Mouse (Mus musculus): ENCODE measurements around the gene Klk13.

DNA sequence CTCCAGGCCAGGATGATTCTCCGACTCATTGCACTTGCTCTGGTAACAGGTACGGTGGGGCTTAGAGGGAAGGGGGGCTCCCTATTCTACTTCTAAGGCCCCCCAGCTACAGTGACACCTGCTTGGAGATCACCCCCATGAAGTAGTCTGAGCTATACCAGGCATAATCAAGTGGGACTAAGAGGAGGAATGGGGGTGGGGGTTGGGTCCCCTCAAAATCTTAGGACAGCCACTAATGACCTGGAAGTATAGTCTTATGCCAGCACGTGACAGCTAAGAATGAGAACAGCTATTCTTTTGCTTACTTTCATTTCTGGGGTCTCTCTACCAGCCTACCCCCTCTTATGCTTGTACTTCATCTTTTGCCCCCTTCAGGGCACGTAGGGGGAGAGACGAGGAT is 64.1 kb downstream of the Klk13 start:
- TF ChIP-seq GATA1 (IDR thresholded peaks at IDR 0.05; ENCODE audit: borderline replicate concordance, low read length): no peak
- TF ChIP-seq FLI1 (IDR thresholded peaks at IDR 0.05; ENCODE audit: low read length): no peak

Data from megakaryocyte, embryonic 14.5 days (primary cell).